In the genomic region with DNA sequence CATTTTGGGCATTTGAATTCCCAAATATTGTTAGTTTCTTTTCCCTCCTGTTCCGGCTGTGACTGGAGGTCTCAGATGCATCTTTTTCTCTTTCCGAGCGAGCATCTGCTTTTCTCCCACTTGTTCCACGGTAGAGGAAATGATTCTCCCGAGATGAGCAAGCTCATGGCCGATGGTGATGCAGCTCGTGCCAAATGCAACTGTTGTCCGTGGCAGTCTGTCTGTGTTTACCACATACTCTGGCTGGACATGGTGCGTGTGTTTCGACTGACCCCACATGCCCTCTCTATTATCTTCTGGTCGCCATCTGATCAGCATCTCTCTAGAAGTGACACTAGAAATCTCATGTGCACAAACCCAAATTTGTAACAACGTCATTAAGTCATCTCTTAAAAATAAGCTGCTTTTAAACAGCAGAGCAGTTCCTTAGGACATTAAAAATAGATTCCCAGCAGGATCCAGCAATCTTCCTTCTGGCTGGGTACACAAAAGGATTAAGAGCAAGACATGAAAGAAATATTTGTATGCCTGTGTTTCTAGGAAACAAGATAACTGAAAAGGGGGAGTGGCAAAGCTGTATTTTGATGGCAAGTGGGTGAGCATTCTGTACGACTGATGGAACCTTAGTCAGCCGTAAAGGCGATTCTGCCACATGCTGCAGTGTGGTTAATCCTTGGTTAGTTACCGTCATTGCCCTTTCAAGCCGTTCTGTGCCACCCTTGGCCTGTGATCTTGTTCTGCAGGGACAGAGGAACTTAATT, we compare ENCODE assay signal across 14 mouse cellular contexts.
DNase-seq lines count a peak whose midpoint lies in the region; ATAC-seq and TF ChIP-seq lines count a peak whose summit lies in the region.
"Had no signal": no experiment of that assay in that cellular context is flagged by ENCODE, and none has a peak within 500 bp of the region (broad histone marks: within the 10 kb centered on the region; RNA-seq: fewer than 3 reads in every experiment).

No protein-coding gene starts in this region.

- H3K4me2 ChIP-seq in CH12.LX (ENCODE audit: insufficient read depth, low read depth, poor library complexity, severe bottlenecking): peak overlapping the region; percentile 42
- no peak overlapping the region for H3K4me2 ChIP-seq in intestine, embryonic 16.5 days (ENCODE audit: low read depth, low read length)
- H3K4me2 ChIP-seq: embryonic facial prominence, embryonic 15.5 days; hindbrain, embryonic 13.5 days; limb, embryonic 12.5 days had no signal

- peaks cover 29% of the 10 kb centered on the region for H3K9me3 ChIP-seq in CH12.LX (replicated peaks; ENCODE audit: low read length)
- H3K9me3 ChIP-seq in intestine, embryonic 16.5 days (ENCODE audit: control insufficient read depth, low read length): no peaks in the 10 kb centered on the region
- H3K9me3 ChIP-seq: embryonic facial prominence, embryonic 15.5 days; G1E; hindbrain, embryonic 13.5 days; limb, embryonic 12.5 days had no signal

- H3K27me3 ChIP-seq in CH12.LX (replicated peaks): no peaks in the 10 kb centered on the region
- no peaks in the 10 kb centered on the region for H3K27me3 ChIP-seq in intestine, embryonic 16.5 days (replicated peaks; ENCODE audit: control insufficient read depth, insufficient read depth, low read length)
- H3K27me3 ChIP-seq: embryonic facial prominence, embryonic 15.5 days; hindbrain, embryonic 13.5 days; limb, embryonic 12.5 days had no signal

- DNase-seq in heart, adult 11 months: peak; percentile 82
- DNase-seq in heart, postnatal 14 days: no peak
- DNase-seq in CH12.LX (ENCODE audit: extremely low read depth): no peak
- peak; percentile 38 to 44 for DNase-seq in left cerebral cortex, postnatal 14 days (ENCODE audit: low spot score in 2 of 2)
- no peak for DNase-seq in ovary, postnatal 36 days (ENCODE audit: low spot score)
- no peak for DNase-seq in thymus, postnatal 36 days
- DNase-seq: adrenal gland, postnatal 25 days; lung, postnatal 4 days had no signal

- H3K4me3 ChIP-seq in CH12.LX (replicated peaks in 1 of 3; ENCODE audit: low read depth in 2 of 3, low read length in 2 of 3, poor library complexity in 1 of 3): peak overlapping the region in 1 of 3 experiments; percentile 42
- H3K4me3 ChIP-seq in brown adipose tissue, adult 24 weeks (ENCODE audit: insufficient read depth, low read depth, low read length): no peak overlapping the region
- no peak overlapping the region for H3K4me3 ChIP-seq in intestine, embryonic 16.5 days (ENCODE audit: low read length)
- H3K4me3 ChIP-seq: embryonic facial prominence, embryonic 15.5 days; hindbrain, embryonic 13.5 days; limb, embryonic 12.5 days had no signal

- in situ Hi-C loops in CH12.LX (cut with MboI; ENCODE audit: low pct_ligation_motif_present, low pct_unique_long_range_greater_than_20kb, low sequenced_read_pairs): loop anchor here (10.0 kb wide), 1 partner anchor 58 kb away; no protein-coding TSS in a partner anchor

- no peak for TF ChIP-seq POLR2A in CH12.LX (IDR thresholded peaks at IDR 0.05; ENCODE audit: low read depth, low read length)

- peaks cover 28% of the 10 kb centered on the region for H3K79me2 ChIP-seq in CH12.LX (replicated peaks; ENCODE audit: control insufficient read depth, extremely low read depth, insufficient read depth, poor library complexity, severe bottlenecking)

- TF ChIP-seq CTCF in CH12.LX (conservative IDR thresholded peaks at IDR 0.05 in 1 of 2, IDR thresholded peaks at IDR 0.05 in 1 of 2; ENCODE audit: low read depth in 2 of 2, low read length in 2 of 2): no peak

- H3K36me3 ChIP-seq in CH12.LX (replicated peaks in 1 of 2; ENCODE audit: control insufficient read depth in 1 of 2, insufficient read depth in 1 of 2, low read length in 1 of 2): peaks cover 21 to 54% of the 10 kb centered on the region in 2 experiments
- no peaks in the 10 kb centered on the region for H3K36me3 ChIP-seq in intestine, embryonic 16.5 days (ENCODE audit: control insufficient read depth, insufficient read depth, low read length)
- H3K36me3 ChIP-seq: embryonic facial prominence, embryonic 15.5 days; G1E; hindbrain, embryonic 13.5 days; limb, embryonic 12.5 days had no signal

- no peak for TF ChIP-seq RAD21 in CH12.LX (IDR thresholded peaks at IDR 0.05; ENCODE audit: low read depth, low read length)

- H3K27ac ChIP-seq in CH12.LX (ENCODE audit: insufficient read depth, low read depth): peak overlapping the region; percentile 61
- 0 out of 2 replicates have a peak overlapping the region, but pooled peaks have one; percentile 11 for H3K27ac ChIP-seq in brown adipose tissue, adult 24 weeks (replicated peaks; ENCODE audit: low read depth, low read length)
- H3K27ac ChIP-seq in intestine, embryonic 16.5 days (ENCODE audit: low read length): no peak overlapping the region
- H3K27ac ChIP-seq: embryonic facial prominence, embryonic 15.5 days; hindbrain, embryonic 13.5 days; limb, embryonic 12.5 days had no signal

- peaks cover 13 to 52% of the 10 kb centered on the region in 2 experiments for H3K4me1 ChIP-seq in CH12.LX (ENCODE audit: control insufficient read depth in 1 of 2, insufficient read depth in 2 of 2)
- H3K4me1 ChIP-seq in brown adipose tissue, adult 24 weeks (ENCODE audit: control insufficient read depth, insufficient read depth, insufficient read length, low read length): peaks cover 7% of the 10 kb centered on the region; the same call in 1 of the 2 replicates
- H3K4me1 ChIP-seq in intestine, embryonic 16.5 days (ENCODE audit: control insufficient read depth, insufficient read depth, low read length): no peaks in the 10 kb centered on the region

- intact Hi-C loops in heart, postnatal 14 days (cut with DNase I): loop anchor here (10.0 kb wide), 1 partner anchor 72 kb away; the partner anchor contains the start of gene Map3k5
- intact Hi-C loops in left cerebral cortex, postnatal 14 days (cut with DNase I): loop anchor here (10.0 kb wide), 1 partner anchor 72 kb away; the partner anchor contains the start of gene Map3k5

- no peak for ATAC-seq in intestine, embryonic 16.5 days

- peak; percentile 51 for TF ChIP-seq EP300 in CH12.LX (IDR thresholded peaks at IDR 0.05; ENCODE audit: low read length)

- H3K9ac ChIP-seq in CH12.LX (ENCODE audit: insufficient read depth, low read depth): peak overlapping the region; percentile 17
- no peak overlapping the region for H3K9ac ChIP-seq in intestine, embryonic 16.5 days (ENCODE audit: low read depth, low read length)
- H3K9ac ChIP-seq: embryonic facial prominence, embryonic 15.5 days; hindbrain, embryonic 13.5 days; limb, embryonic 12.5 days had no signal

- dilution Hi-C loops in CH12.LX (cut with MboI; ENCODE audit: extremely low pct_ligation_motif_present, extremely low pct_unique_long_range_greater_than_20kb, low sequenced_read_pairs): no loop called here

- WGBS in intestine, embryonic 16.5 days: 58% methylated on average over 17 of the region's 17 CpGs

TF ChIP-seq in CH12.LX, 34 proteins besides CTCF, POLR2A, EP300 and RAD21:
- TF ChIP-seq TCF12 (IDR thresholded peaks at IDR 0.05; ENCODE audit: low read depth, low read length) (0 out of 2 replicates have a peak, but pooled peaks have one; percentile 15), BHLHE40 (IDR thresholded peaks at IDR 0.05; ENCODE audit: low read depth, low read length) (peak; percentile 80), MXI1 (IDR thresholded peaks at IDR 0.05; ENCODE audit: low read depth, low read length) (peak; percentile 53; the same call in 1 of the 2 replicates), MYC (IDR thresholded peaks at IDR 0.05; ENCODE audit: low read depth, low read length) (peak; percentile 8; the same call in 1 of the 2 replicates), ZMIZ1 (IDR thresholded peaks at IDR 0.05; ENCODE audit: low read depth, low read length) (no peak), ELF1 (IDR thresholded peaks at IDR 0.05; ENCODE audit: low read depth, low read length) (no peak), IRF4 (IDR thresholded peaks at IDR 0.05; ENCODE audit: low read depth, low read length) (peak; percentile 50), SIN3A (IDR thresholded peaks at IDR 0.05; ENCODE audit: low read length) (peak; percentile 7; the same call in 1 of the 2 replicates), HCFC1 (IDR thresholded peaks at IDR 0.05; ENCODE audit: low read depth, low read length) (no peak)

Comparison
In these comparisons a context has a peak if more than half of its experiments do, and no peak if none do; other contexts are left out.
1. DNase-seq: peak in heart, adult 11 months (single experiment) and left cerebral cortex, postnatal 14 days (2 of 2); none in heart, postnatal 14 days (0 of 2), CH12.LX (single experiment), ovary, postnatal 36 days (single experiment) and thymus, postnatal 36 days (0 of 2).